Mouse (Mus musculus): ENCODE measurements around the gene Phactr2.

- no peak for TF ChIP-seq CTCF (IDR thresholded peaks at IDR 0.05; ENCODE audit: insufficient read depth, low read length)
- no peak for TF ChIP-seq POLR2A (IDR thresholded peaks at IDR 0.05; ENCODE audit: borderline replicate concordance, extremely low read depth, low read depth, low read length)
Measured at GRCm38 (mm10) chr10:13496315-13496714, 22.1 kb upstream of the Phactr2 start.
